Mouse (Mus musculus): ENCODE results near the gene Maml1.

Gene Maml1

GRCm38 (mm10) chr11:50217811-50218210, 74.3 kb downstream of the Maml1 start:
- no peak for DNase-seq

- no peak for DNase-seq
Observed at GRCm38 (mm10) chr11:50216724-50217366, 75.3 kb downstream of the Maml1 start.

- no peak for DNase-seq
Observed at GRCm38 (mm10) chr11:50215633-50216032, 76.5 kb downstream of the Maml1 start.

GRCm38 (mm10) chr11:50214631-50215030, 77.5 kb downstream of the Maml1 start:
- DNase-seq = no peak

GRCm38 (mm10) chr11:50212848-50213758, 79.0 kb downstream of the Maml1 start:
- DNase-seq = peak; percentile 92 to 93

- DNase-seq = no peak
Observed at GRCm38 (mm10) chr11:50212060-50212739, 79.9 kb downstream of the Maml1 start.

GRCm38 (mm10) chr11:50211322-50212059, 80.6 kb downstream of the Maml1 start:
- DNase-seq = no peak

GRCm38 (mm10) chr11:50210505-50211151, 81.5 kb downstream of the Maml1 start, which contains the start of the genes Sqstm1 and Mgat4b:
Sqstm1 (minus strand) TSS chr11:50210827.
Mgat4b (plus strand) TSS chr11:50210890.
- DNase-seq = peak; percentile 80 to 81

- peak; percentile 94 to 97 for DNase-seq
Observed at GRCm38 (mm10) chr11:50210101-50210504, 82.0 kb downstream of the Maml1 start.

GRCm38 (mm10) chr11:50208039-50208438, 84.1 kb downstream of the Maml1 start:
- DNase-seq = no peak

GRCm38 (mm10) chr11:50207344-50207743, 84.8 kb downstream of the Maml1 start:
- DNase-seq = no peak

GRCm38 (mm10) chr11:50206037-50206436, 86.1 kb downstream of the Maml1 start:
- no peak for DNase-seq
